Mouse (Mus musculus) monocyte, adult 2 months (primary cell): ENCODE results near the gene Fosl2.
"Not testable (repeated sequence)": the region's sequence is repeated elsewhere in the genome, so short reads cannot be mapped to it uniquely, and the experiment has no call there.

Experiments used
- DNase-seq, 2 experiments: peaks; one replicate each; pipeline ENCODE4 v3.0.0; 2022; ENCODE audit warnings: low spot score in 2 of 2, low read depth in 1 of 2

The Fosl2 gene

DNA sequence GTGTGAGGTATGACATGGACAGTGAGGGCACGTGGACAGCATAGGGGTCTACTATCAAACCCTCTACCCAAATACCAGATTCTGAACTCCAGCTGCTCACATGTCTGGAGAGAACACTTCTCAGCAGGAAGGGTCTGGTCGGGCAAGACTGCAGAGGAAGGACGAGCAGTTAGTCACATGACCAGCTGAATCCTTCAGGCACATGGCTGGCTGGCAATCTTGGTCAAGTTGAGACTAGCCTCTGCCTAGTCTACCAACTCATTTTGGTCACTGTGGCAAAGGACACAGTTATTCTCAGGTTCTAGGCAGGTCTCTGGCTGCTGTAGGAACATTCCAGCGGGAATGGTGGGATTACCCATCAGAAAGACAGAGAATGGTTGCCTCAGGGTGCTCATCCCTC lies 42.1 kb downstream of the Fosl2 start:
- DNase-seq, result no peak

GRCm38 (mm10) chr5:32178720-32179119 lies 43.1 kb downstream of the Fosl2 start:
- DNase-seq, result not testable (repeated sequence)

- DNase-seq, result no peak
These were observed 47.5 kb downstream of the Fosl2 start for GRCm38 (mm10) chr5:32182885-32183629.

- no peak for DNase-seq
These were observed 52.1 kb downstream of the Fosl2 start for GRCm38 (mm10) chr5:32187717-32188116.

DNA sequence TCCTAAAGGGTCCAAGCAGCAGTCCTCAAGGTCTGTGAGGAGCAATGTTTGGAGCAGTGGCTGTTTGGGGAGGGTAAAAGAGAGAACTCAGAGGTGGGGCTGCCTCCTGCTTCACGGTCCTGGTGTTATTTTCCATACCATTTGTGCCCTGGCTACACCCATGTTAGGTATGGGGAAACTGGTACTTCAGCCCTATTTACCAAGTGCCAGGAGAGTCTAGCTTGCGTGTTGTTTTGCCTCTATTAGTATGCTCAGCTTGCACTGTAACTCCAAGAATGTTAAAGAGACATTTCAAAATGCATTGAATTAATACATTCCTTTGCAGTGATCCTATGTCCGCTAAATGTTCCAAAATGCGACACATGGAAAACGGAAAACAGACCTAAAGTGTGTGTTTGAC lies 55.7 kb downstream of the Fosl2 start:
- DNase-seq, result no peak

DNA sequence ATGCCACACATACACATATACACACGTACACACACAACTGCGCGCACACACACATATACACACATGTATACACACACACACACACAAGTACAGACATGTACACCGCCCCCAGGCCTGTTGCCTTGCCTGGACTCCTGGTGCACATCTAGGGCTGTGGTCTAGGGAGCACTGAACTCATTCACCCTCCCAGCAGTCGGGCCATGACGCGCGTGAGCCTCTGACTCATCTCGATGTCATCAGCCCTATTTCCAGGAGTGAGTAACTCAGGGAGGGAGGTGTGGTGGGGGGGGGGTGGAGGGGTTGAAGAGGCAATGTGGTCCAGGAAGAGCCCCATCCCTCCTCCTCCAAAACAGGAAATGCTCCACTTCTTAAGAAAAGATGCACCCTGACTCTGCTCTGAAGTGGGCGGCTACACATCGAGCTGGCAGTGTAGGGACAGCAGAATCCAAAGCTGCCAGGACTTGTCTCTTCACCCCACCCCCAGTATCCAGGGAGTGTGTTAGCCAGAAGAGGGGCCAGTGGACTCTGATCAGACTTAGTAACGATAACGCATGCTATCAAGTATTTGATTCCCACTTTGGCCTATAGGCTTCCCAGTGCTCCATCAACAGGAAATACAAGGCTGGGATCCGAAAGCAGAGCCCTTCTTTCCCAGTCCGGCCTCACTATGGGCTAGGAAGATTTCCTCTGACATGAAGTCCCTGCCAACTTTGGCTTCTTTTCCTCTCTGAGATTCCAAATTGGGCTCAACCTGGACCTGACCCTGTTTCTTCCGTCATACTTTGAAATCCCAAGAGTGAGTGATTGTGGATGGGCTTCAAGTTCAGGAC lies 56.6 kb downstream of the Fosl2 start:
- DNase-seq, result peak; percentile 36 to 53

DNA sequence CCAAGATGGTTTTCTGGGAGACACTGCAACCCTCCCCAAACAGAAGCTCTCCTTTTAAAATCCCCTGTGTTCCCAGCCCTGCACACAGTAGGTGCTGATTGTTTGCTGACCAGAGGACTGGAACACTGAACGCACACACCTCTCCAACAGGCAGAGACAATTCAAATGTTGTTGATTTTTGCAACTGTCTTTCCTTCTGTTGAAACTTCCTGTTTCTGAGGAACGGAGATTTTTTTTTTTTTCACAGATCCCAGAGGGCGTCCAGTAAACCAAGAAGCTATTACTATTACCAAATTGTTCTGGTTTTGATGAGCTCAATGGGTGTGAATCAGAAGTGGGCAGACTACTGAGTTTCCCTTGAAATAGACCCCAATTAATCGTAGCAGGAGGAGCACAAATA lies 58.6 kb downstream of the Fosl2 start:
- no peak for DNase-seq

DNA sequence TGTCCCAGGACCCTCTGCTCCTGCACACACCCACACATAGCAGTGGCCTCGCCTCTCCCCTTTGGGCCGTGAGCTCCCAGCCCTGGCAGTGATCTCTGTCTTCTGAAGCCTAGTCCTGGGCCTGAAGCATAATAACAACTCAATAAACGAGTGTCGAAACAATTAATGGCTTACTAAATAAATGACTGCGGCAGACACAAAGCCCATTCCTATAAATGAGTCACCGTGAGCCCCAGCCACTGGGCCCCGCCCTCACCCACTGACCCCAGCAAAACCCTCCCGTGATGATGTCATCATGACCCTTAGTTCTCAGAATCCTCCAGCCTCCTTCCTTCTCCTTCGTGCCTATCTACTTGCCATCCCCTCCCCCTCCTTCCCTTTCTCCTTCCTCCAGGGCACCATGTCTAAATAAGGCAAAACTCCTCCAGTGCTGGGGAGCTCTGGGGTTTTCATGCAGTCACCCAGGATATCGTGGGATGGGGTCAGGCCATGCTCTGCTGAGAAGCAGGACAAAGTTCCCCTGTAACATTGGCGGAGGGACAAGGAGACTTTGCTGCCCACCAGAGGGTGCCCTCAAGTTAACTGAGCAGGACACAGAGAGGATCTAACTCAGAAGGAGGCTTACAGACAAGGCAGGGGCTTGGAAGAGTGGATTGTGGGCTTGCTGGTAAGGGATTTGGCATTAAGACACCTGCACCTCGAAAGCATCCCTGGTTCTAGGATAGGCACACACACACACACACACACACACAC lies 60.4 kb downstream of the Fosl2 start:
- peak; percentile 40 to 43 for DNase-seq

DNA sequence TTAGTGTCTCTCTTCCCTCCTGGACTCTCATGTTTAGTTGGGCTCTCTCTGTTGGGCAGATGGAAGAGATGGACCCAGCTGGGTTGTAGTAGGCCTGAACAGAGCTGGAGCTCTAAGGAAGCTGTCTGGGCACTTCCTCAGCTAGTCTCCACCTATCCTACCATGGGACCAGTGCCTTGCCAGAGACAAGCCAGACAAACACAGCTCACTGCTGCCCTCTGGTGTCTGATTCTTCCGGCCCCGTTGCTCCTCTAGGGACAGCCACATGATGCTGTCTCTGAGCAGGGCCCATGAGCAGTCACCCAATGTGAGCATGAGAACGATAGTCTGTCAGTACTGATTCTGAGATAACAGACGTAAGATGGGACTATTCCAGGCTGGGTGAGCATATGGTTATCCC lies 62.1 kb downstream of the Fosl2 start:
- peak; percentile 86 to 91 for DNase-seq

DNA sequence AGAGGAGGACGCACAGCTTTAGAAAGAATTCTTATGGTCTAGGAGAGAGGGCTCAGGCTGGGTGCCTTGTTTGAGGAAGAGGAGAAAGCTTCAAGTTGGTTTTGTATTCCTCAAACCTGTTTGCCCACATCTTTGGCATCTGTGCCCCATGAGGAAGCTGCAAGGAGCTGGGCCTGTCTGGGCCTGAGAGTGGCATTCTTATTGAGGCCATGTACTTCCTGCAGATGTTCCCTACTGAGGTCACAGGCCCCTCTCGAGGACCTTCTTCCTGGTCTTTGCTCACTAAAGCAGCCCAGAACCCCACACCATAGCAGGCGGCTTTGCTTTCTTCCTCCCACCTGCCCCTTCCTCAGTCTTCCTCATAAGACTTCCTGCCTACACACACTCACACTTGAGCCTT lies 63.5 kb downstream of the Fosl2 start:
- DNase-seq, result no peak

- no peak for DNase-seq
These were observed 64.0 kb downstream of the Fosl2 start for GRCm38 (mm10) chr5:32199594-32199993.

DNA sequence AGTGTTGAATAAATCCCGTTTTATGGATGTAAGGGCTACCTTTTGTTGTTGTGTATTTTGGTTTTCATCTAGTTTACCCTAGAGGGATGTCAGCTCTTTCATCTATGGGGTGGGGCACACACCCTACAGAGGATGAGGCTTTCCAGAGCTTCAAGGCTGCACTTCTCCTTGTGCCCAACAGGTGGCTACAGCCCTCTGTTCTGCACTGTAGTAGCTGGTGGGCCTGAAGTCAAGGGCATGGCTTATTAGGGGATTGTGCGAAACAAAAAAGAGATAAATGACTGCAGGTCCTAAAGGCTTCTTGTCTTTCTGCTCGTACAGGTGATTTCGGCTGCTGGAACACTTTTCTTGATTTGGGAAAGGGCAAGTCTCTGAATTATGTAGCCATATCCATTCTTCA lies 69.1 kb downstream of the Fosl2 start:
- DNase-seq, result no peak

- DNase-seq, result no peak
These were observed 71.1 kb downstream of the Fosl2 start for GRCm38 (mm10) chr5:32206726-32207125.
